Mouse (Mus musculus) heart, embryonic 15.5 days (tissue): ENCODE measurements around the gene Fbxo27. TPM values are rescaled to one million over a fixed set of nuclear protein-coding genes. Genes with fewer than 3 reads are reported as not detected.

Experiments used
- ATAC-seq: fragments of 200-750 bp; cut with Nextera tagmentation; replicated peaks from 2 replicates; pipeline ENCODE4 v1.8.0; 2017; ENCODE audit warnings: low read depth, moderate TSS enrichment; ENCODE audit not compliant: insufficient number of reproducible peaks, insufficient read depth, low FRiP score
- H3K27ac ChIP-seq: fragments of 300-500 bp; sonication (generic); 2 replicates; pipeline ENCODE4 v1.5.1; 2015; ENCODE audit warnings: mild to moderate bottlenecking, inconsistent platforms
- H3K27me3 ChIP-seq: fragments of 300-500 bp; sonication (generic); 2 replicates; pipeline ENCODE4 v1.6.1; 2015; ENCODE audit warnings: inconsistent platforms
- H3K36me3 ChIP-seq: fragments of 300-500 bp; sonication (generic); 2 replicates; pipeline ENCODE4 v1.6.1; 2015; ENCODE audit warnings: mild to moderate bottlenecking, inconsistent platforms
- H3K4me1 ChIP-seq: fragments of 300-500 bp; sonication (generic); replicated peaks from 2 replicates; pipeline ENCODE4 v1.6.1; 2015; ENCODE audit warnings: inconsistent platforms
- H3K4me2 ChIP-seq: fragments of 300-500 bp; sonication (generic); 2 replicates; pipeline ENCODE4 v1.6.1; 2015; ENCODE audit warnings: inconsistent platforms, mild to moderate bottlenecking, moderate library complexity
- H3K4me3 ChIP-seq: fragments of 300-500 bp; sonication (generic); 2 replicates; pipeline ENCODE4 v1.5.1; 2015; ENCODE audit warnings: mild to moderate bottlenecking, inconsistent platforms
- H3K9ac ChIP-seq: fragments of 300-500 bp; sonication (generic); 2 replicates; pipeline ENCODE4 v1.6.1; 2015; ENCODE audit warnings: mild to moderate bottlenecking, inconsistent platforms
- H3K9me3 ChIP-seq: fragments of 300-500 bp; sonication (generic); replicated peaks from 2 replicates; pipeline ENCODE4 v1.6.1; 2016; ENCODE audit warnings: inconsistent platforms
- WGBS: fragments of 180-500 bp; shearing (Covaris S2); methylation state at CpG from one replicate; pipeline ENCODE4 v1.1.7; 2015; ENCODE audit warnings: mixed read lengths; 5-methylcytosine and 5-hydroxymethylcytosine counted together
- polyA plus RNA-seq: library from polyadenylated mRNA; unstranded; fragments of >200 nt; fragmentation: Nextera tagmentation; extraction: Ambion mirVana; gene quantifications from 2 replicates; pipeline ENCODE4 v1.2.1, GENCODE M21; 2015

Gene Fbxo27
- polyA plus RNA-seq, 1 experiment from 2014 or later, result 3.4 TPM

DNA sequence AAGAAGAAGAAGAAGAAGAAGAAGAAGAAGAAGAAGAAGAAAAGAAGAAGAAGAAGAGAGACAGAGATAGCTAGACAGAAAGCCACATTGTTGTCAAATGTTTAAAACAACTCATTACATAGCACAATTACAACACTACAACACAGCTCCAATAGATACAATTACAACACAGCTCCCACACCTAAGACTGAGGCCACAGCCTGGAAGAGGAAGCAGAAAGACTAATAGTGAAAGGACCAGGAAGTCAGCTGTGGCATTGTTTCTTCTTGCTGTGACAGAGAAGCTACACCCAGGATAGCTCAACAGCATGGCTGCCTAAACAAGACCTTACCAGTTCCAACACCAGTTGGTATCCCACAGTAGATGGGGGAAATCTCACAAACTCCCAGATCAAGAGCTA is 16.8 kb downstream of the Fbxo27 start:
- Histone ChIP-seq H3K27ac (no peak overlapping the region), H3K4me1 (peaks cover 4% of the 10 kb centered on the region), H3K9me3 (no peaks in the 10 kb centered on the region), H3K4me2 (no peak overlapping the region), H3K36me3 (no peaks in the 10 kb centered on the region), H3K27me3 (no peaks in the 10 kb centered on the region), H3K4me3 (no peak overlapping the region), H3K9ac (no peak overlapping the region)
- ATAC-seq, result no peak

DNA sequence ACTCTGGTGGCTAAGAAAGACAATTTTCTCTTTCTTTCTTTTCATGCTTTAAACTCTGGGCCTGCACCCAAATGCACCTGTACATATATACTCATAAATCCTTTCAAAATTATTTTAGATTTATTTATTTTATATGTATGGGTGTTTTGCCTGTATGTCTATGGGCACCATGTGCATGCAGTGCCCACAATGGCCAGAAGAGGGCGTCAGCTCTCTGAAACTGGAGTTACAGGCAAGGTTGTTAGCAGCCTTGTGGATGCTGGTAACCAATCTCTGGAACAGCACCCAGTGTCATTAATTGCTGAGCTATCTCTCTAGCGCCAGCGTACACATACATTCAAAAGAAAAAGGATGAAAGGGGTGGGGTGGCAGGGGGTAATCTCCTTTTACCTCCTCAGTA is 18.3 kb downstream of the Fbxo27 start:
- Histone ChIP-seq H3K4me2 (no peak overlapping the region), H3K4me1 (peaks cover 11% of the 10 kb centered on the region), H3K27me3 (no peaks in the 10 kb centered on the region), H3K36me3 (no peaks in the 10 kb centered on the region), H3K4me3 (no peak overlapping the region), H3K9me3 (no peaks in the 10 kb centered on the region), H3K9ac (no peak overlapping the region), H3K27ac (no peak overlapping the region)
- ATAC-seq, result no peak
- WGBS, result 62% methylated on average over 3 of the region's 3 CpGs

DNA sequence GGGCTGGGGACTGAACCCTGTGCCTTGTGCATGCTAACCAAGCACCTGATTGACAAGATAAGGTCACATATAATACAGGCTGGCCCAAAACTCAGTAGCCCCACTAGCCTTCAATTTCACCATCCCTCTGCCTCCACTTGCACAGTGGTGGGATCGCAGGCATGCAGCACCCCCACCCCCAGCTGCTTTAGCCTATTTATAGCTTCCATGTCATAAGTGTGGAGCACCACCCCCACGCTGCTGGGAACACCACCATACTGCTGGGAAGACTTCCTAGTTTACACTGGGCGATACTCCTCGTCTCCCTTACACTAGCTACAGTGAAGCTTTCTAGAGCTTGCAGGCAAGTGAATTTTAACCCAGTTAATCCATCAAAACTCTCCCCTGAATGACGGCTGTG is 22.0 kb downstream of the Fbxo27 start:
- Histone ChIP-seq H3K9ac (no peak overlapping the region), H3K4me3 (no peak overlapping the region), H3K27ac (peak overlapping the region; percentile 27; the same call in 1 of the 2 replicates), H3K27me3 (no peaks in the 10 kb centered on the region), H3K4me2 (peak overlapping the region; percentile 18; the same call in 1 of the 2 replicates), H3K9me3 (no peaks in the 10 kb centered on the region), H3K36me3 (no peaks in the 10 kb centered on the region), H3K4me1 (peaks cover 20% of the 10 kb centered on the region)
- ATAC-seq, result no peak; the same call in 1 of the 2 replicates
- 44% methylated on average over 5 of the region's 5 CpGs for WGBS

DNA sequence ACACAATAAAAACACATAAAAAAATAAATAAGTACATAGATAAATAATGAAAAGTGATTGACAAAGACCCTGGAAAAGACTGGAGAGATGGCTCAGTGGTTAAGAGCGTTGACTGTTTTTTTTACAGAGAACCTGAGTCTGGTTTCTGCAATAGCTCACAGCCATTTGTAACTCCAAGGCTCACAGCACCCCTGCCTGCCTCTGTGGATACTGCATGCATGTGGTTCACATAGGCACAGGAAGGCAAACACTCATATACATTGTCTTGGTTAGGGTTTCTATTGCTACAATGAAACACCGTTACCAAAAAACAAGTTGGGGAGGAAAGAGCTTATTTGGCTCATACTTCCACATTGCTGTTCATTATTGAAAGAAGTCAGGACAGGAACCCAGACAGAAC is 22.9 kb downstream of the Fbxo27 start:
- no peak overlapping the region for H3K4me3 ChIP-seq

DNA sequence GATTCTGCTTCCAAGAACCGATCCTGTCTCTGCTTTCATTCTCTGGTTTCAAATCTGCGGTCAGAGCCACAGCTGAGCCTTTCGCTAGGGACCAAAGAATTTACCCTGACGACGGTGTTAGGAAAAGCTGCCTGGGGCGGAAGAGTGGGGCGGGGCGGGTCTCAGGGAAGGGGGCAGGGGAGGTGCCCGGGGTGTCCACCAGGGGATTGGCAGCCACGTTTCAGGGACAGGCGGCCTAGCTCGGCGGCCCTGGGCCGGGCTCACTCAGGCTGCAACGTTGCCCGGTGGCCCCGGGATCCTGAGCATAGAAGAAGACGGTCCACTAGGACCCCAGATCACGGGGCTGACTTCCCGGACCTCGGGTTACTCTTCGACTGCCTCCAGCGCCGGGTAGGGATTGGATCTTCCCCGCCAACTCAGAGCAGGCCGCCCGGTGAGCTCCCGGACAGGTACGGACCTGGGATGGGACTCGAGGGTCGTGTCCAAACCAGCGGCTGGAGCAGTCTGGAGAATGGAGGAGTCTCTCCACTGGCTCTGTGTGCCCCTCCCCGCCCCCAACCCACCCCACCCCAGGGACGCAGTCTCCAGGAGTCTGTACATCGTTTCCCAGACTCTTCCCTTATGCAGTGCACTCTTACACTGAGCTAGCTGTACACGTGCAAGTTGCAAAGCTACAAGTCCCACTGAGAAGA is 24.1 kb downstream of the Fbxo27 start, which contains the start of gene Fbxo17:
Gene Fbxo17 (plus strand): TSS at position 215 of the 692 bp plus-strand sequence.
- under 1% methylated on average over 35 of the region's 36 CpGs for WGBS
- Histone ChIP-seq H3K9me3 (no peaks in the 10 kb centered on the region), H3K4me2 (peak within 1 kb of the TSS; percentile 87), H3K4me3 (peak within 1 kb of the TSS; percentile 68), H3K4me1 (peaks cover 22% of the 10 kb centered on the region), H3K27ac (peak within 1 kb of the TSS; percentile 66), H3K27me3 (no peaks in the 10 kb centered on the region), H3K36me3 (no peaks in the 10 kb centered on the region), H3K9ac (peak within 1 kb of the TSS; percentile 58)
- ATAC-seq, result peak; percentile 79

More for the DNA sequence above, 22.9 kb downstream of the Fbxo27 start:
- Histone ChIP-seq H3K9me3 (no peaks in the 10 kb centered on the region), H3K27me3 (no peaks in the 10 kb centered on the region), H3K4me2 (no peak overlapping the region), H3K27ac (no peak overlapping the region), H3K4me1 (peaks cover 20% of the 10 kb centered on the region), H3K36me3 (no peaks in the 10 kb centered on the region), H3K9ac (no peak overlapping the region)
- ATAC-seq, result no peak
- 100% methylated on average over 2 of the region's 2 CpGs for WGBS

DNA sequence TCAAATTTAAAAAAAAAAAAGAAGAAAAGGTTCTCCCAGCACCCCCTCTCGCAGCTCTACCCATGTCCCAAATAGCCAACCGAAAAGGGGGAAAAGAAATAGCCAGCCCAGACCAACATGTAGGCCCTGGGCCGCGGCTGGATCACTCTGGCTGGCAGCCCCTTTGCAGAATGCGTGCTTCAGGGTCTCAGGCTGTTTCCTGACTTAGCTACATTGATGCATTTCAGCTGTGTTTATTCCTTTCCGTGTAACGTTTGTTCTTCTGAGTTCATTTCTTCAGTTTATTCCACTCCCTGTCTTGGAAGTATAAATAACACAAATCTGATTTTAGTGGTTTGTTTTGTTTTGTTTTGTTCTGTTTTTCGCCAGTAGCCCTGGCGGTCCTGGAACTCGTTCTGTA is 25.1 kb downstream of the Fbxo27 start:
- Histone ChIP-seq H3K27ac (no peak overlapping the region), H3K9me3 (no peaks in the 10 kb centered on the region), H3K4me1 (peaks cover 22% of the 10 kb centered on the region), H3K4me3 (peak overlapping the region; percentile 68), H3K4me2 (peak overlapping the region; percentile 87), H3K27me3 (no peaks in the 10 kb centered on the region), H3K9ac (no peak overlapping the region), H3K36me3 (no peaks in the 10 kb centered on the region)
- 82% methylated on average over 10 of the region's 10 CpGs for WGBS
- no peak for ATAC-seq

DNA sequence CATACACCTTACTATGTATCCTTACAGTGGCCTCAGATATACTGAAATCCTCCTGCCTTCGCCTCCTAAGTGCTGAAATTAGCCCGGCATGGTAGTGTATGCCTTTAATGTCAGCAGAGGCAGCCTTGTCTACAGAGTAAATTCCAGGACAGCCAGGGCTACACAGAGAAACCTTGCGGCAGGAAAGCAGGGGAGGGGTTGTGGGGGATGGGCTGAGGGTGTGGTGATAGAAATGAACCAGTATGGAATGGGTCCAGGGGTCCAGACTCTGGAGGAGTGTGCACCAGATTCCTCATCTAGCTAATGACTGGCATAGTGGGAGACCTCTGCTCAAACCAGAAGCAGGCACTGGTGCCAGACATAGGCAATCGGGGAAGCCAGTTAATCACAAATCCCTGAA is 26.5 kb downstream of the Fbxo27 start:
- Histone ChIP-seq H3K9me3 (no peaks in the 10 kb centered on the region), H3K9ac (no peak overlapping the region), H3K4me1 (peaks cover 22% of the 10 kb centered on the region), H3K27me3 (no peaks in the 10 kb centered on the region), H3K4me2 (no peak overlapping the region), H3K36me3 (no peaks in the 10 kb centered on the region; the same call in 1 of the 2 replicates), H3K4me3 (no peak overlapping the region), H3K27ac (0 out of 2 replicates have a peak overlapping the region, but pooled peaks have one; percentile 23)
- ATAC-seq, result no peak
- WGBS, result 26% methylated on average over 4 of the region's 4 CpGs

DNA sequence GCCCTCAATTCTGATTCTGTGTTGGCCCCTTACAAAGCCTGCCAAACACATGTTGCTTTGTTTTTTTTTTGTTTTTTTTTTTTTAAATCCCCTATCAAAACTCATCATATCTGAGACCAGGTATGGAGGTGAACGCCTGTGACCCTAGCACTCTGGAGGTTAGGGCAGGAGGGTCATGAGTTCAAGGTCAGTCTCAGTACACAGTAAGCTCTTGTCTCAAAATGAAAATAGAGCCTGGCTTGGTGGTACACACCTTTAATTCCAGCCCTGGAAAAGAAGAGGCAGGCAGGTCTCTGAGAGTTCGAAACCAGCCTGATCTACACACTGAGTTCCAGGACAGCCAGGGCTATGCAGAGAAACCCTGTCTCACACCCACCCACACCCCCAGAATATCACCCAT is 27.0 kb downstream of the Fbxo27 start:
- WGBS, result 81% methylated on average over 2 of the region's 2 CpGs
- no peaks in the 10 kb centered on the region for H3K9me3 ChIP-seq
- peaks cover 18% of the 10 kb centered on the region for H3K4me1 ChIP-seq
- no peak overlapping the region for H3K27ac ChIP-seq
- H3K4me2 ChIP-seq, result no peak overlapping the region
- no peak overlapping the region for H3K4me3 ChIP-seq
- H3K36me3 ChIP-seq, result peaks cover 4% of the 10 kb centered on the region
- H3K9ac ChIP-seq, result no peak overlapping the region
- no peaks in the 10 kb centered on the region for H3K27me3 ChIP-seq
- no peak for ATAC-seq

DNA sequence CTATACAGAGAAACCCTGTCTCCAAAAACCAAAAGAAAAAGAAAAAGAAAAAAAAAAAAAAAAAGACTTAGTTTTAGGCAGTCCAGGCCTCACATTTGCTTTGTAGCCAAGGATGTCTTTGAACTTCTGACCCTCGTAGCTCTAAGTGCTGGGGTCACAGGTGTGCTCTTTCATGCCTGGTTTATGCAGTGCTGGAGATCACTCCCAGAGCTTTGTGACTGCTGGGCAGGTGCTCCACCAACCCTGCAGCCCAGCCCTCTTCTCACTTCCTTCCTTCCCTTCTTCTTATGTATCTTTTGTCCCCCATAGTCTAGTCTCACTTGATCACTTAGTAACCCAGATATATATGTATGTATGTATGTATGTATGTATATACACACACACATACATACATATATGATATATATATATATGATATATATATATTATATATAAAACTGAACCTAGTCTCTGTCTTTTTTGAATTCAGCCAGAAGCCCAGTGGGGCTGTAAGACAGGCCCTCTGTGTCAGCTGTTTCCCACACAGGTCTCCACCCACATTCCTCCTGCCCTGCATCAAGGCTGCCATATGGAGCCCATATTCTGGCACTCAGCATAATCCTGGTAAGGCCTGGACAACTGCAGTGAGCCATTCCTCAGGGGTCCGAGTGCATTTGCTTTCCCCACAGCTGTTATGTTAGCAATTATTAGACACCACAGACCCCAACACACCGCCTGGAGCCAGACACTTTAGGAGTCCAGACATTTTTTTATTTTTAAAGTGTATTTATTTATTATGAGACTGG is 28.3 kb downstream of the Fbxo27 start:
- ATAC-seq, result no peak
- H3K27ac ChIP-seq, result no peak overlapping the region
- no peak overlapping the region for H3K4me3 ChIP-seq
- H3K4me2 ChIP-seq, result no peak overlapping the region
- H3K27me3 ChIP-seq, result no peaks in the 10 kb centered on the region
- H3K4me1 ChIP-seq, result peaks cover 12% of the 10 kb centered on the region; the same call in 1 of the 2 replicates
- no peaks in the 10 kb centered on the region for H3K9me3 ChIP-seq
- no peak overlapping the region for H3K9ac ChIP-seq
- H3K36me3 ChIP-seq, result peaks cover 5% of the 10 kb centered on the region
- 76% methylated on average over 3 of the region's 3 CpGs for WGBS

DNA sequence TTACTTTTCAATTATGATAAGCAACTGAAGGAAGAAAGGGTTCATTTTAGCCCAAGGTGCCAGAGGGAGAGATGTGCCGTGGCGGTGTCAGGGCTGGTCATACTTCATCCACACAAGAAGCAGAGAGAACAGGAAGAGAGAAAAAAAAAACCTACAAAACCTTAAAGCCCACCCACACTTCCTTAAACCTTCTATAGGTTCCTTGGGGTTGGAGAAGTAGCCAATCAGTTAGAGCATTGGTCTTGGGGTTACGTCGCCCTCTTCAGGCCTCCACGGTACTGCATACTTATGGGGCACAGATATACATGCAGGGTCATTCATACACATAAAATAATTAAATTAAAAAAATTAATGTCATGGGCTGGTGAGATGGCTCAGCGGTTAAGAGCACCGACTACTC is 29.4 kb downstream of the Fbxo27 start:
- Histone ChIP-seq H3K27me3 (no peaks in the 10 kb centered on the region), H3K4me2 (no peak overlapping the region), H3K4me1 (peaks cover 10% of the 10 kb centered on the region; the same call in 1 of the 2 replicates), H3K4me3 (no peak overlapping the region), H3K9me3 (no peaks in the 10 kb centered on the region), H3K9ac (no peak overlapping the region), H3K36me3 (peaks cover 5% of the 10 kb centered on the region), H3K27ac (no peak overlapping the region)
- WGBS, result 90% methylated on average over 7 of the region's 7 CpGs
- no peak for ATAC-seq

DNA sequence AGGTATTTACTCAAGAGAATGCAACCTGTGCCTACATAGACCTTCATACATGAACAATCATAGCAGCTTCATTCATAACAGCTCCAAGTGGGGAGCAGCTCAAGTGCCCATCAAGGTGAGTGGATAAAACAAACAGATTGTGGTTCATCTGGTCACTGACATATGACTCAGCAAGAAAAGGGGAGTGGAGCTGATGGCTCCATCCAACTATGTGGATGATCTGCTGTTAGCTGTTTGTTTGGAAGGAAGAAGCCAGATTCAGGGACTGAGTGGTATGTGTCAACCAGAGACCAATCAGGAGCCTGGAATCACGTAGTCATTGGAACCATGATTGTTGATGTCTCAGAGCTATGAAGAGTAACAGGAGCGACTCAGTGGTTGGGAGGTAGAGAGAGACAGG is 32.0 kb downstream of the Fbxo27 start:
- WGBS, result 87% methylated on average over 2 of the region's 2 CpGs
- H3K36me3 ChIP-seq, result peaks cover 5% of the 10 kb centered on the region
- H3K27me3 ChIP-seq, result no peaks in the 10 kb centered on the region
- H3K4me2 ChIP-seq, result no peak overlapping the region
- no peak overlapping the region for H3K9ac ChIP-seq
- no peak overlapping the region for H3K4me3 ChIP-seq
- ATAC-seq, result no peak
- no peak overlapping the region for H3K27ac ChIP-seq
- H3K9me3 ChIP-seq, result no peaks in the 10 kb centered on the region
- peaks cover 8% of the 10 kb centered on the region for H3K4me1 ChIP-seq
